Mouse (Mus musculus): ENCODE measurements around the gene Col4a1.

Col4a1 gene

GRCm38 (mm10) chr8:11327722-11328417 is 15.2 kb upstream of the Col4a1 start:
- DNase-seq, result peak in 1 of 2 experiments; percentile 34

- no peak for DNase-seq
These were observed 14.7 kb upstream of the Col4a1 start for GRCm38 (mm10) chr8:11327298-11327697.

- peak; percentile 76 to 81 for DNase-seq
These were observed 12.3 kb upstream of the Col4a1 start for GRCm38 (mm10) chr8:11324801-11325395.

- peak in 1 of 2 experiments; percentile 29 for DNase-seq
These were observed 11.1 kb upstream of the Col4a1 start for GRCm38 (mm10) chr8:11323681-11324080.

- DNase-seq, result peak; percentile 55 to 78
These were observed 10.3 kb upstream of the Col4a1 start for GRCm38 (mm10) chr8:11322724-11323585.

- no peak for DNase-seq
These were observed 9.2 kb upstream of the Col4a1 start for GRCm38 (mm10) chr8:11321841-11322240.

GRCm38 (mm10) chr8:11319405-11319804 is 6.8 kb upstream of the Col4a1 start:
- peak in 1 of 2 experiments; percentile 31 for DNase-seq

GRCm38 (mm10) chr8:11316118-11316517 is 3.5 kb upstream of the Col4a1 start:
- DNase-seq, result no peak

GRCm38 (mm10) chr8:11315179-11315943 is 2.7 kb upstream of the Col4a1 start:
- DNase-seq, result no peak

GRCm38 (mm10) chr8:11314613-11315012 is 2.0 kb upstream of the Col4a1 start:
- no peak for DNase-seq

- peak; percentile 75 to 81 for DNase-seq
These were observed 818 bp upstream of the Col4a1 start for GRCm38 (mm10) chr8:11313176-11314111.

- DNase-seq, result peak; percentile 75 to 83
These were observed 811 bp downstream of the Col4a1 start for GRCm38 (mm10) chr8:11311681-11312348.

- no peak for DNase-seq
These were observed 2.6 kb downstream of the Col4a1 start for GRCm38 (mm10) chr8:11310049-11310448.

- DNase-seq, result no peak
These were observed 3.4 kb downstream of the Col4a1 start for GRCm38 (mm10) chr8:11309226-11309625.

GRCm38 (mm10) chr8:11308570-11308998 is 4.0 kb downstream of the Col4a1 start:
- DNase-seq, result peak; percentile 63 to 84

GRCm38 (mm10) chr8:11307451-11307850 is 5.2 kb downstream of the Col4a1 start:
- no peak for DNase-seq

- no peak for DNase-seq
These were observed 7.1 kb downstream of the Col4a1 start for GRCm38 (mm10) chr8:11305539-11305938.

- peak; percentile 65 to 66 for DNase-seq
These were observed 8.5 kb downstream of the Col4a1 start for GRCm38 (mm10) chr8:11304027-11304601.

GRCm38 (mm10) chr8:11300436-11300835 is 12.2 kb downstream of the Col4a1 start:
- peak in 1 of 2 experiments; percentile 49 for DNase-seq

GRCm38 (mm10) chr8:11299317-11299602 is 13.4 kb downstream of the Col4a1 start:
- DNase-seq, result no peak

Data from kidney, postnatal 25 days (tissue).